ENCODE assay signal across 8 mouse cellular contexts in genomic region chr4:151863511-151863910, GRCm38 (mm10). TPM values are rescaled to one million over a fixed set of nuclear protein-coding genes. Genes with fewer than 3 reads are reported as not detected.
DNase-seq lines count a peak whose midpoint lies in the region; ATAC-seq and TF ChIP-seq lines count a peak whose summit lies in the region.

No protein-coding gene starts in this region.

- WGBS in kidney, embryonic 14.5 days = 62% methylated on average over 9 of the region's 9 CpGs
- WGBS in embryonic facial prominence, embryonic 12.5 days = 52% methylated on average over 9 of the region's 9 CpGs
- 52% methylated on average over 9 of the region's 9 CpGs for WGBS in hindbrain, postnatal 0 days
- 58% methylated on average over 9 of the region's 9 CpGs for WGBS in midbrain, embryonic 16.5 days

- TF ChIP-seq CTCF in hindbrain, postnatal 0 days (IDR thresholded peaks at IDR 0.05; ENCODE audit: low read depth) = no peak

- no peaks in the 10 kb centered on the region for H3K9me3 ChIP-seq in kidney, embryonic 14.5 days (ENCODE audit: control insufficient read depth, low read length)
- H3K9me3 ChIP-seq in embryonic facial prominence, embryonic 12.5 days = no peaks in the 10 kb centered on the region
- no peaks in the 10 kb centered on the region for H3K9me3 ChIP-seq in hindbrain, postnatal 0 days (ENCODE audit: low read length)
- H3K9me3 ChIP-seq in midbrain, embryonic 16.5 days (replicated peaks; ENCODE audit: control insufficient read depth, low read length, poor library complexity, severe bottlenecking) = no peaks in the 10 kb centered on the region

- no peak for ATAC-seq in kidney, embryonic 14.5 days (ENCODE audit: low FRiP score, low TSS enrichment)
- ATAC-seq in embryonic facial prominence, embryonic 12.5 days (ENCODE audit: insufficient number of reproducible peaks, insufficient read depth, low FRiP score, low TSS enrichment) = no peak
- no peak for ATAC-seq in hindbrain, postnatal 0 days
- no peak for ATAC-seq in midbrain, embryonic 16.5 days
- ATAC-seq in monocyte, adult 5-6 weeks (replicated peaks; ENCODE audit: insufficient number of reproducible peaks, low FRiP score, low TSS enrichment, poor library complexity, severe bottlenecking) = no peak

- no peak overlapping the region for H3K27ac ChIP-seq in kidney, embryonic 14.5 days (ENCODE audit: low read depth, low read length)
- H3K27ac ChIP-seq in embryonic facial prominence, embryonic 12.5 days = no peak overlapping the region
- no peak overlapping the region for H3K27ac ChIP-seq in hindbrain, postnatal 0 days
- H3K27ac ChIP-seq in midbrain, embryonic 16.5 days (ENCODE audit: low read length) = no peak overlapping the region

- no peaks in the 10 kb centered on the region; the same call in 1 of the 2 replicates for H3K36me3 ChIP-seq in kidney, embryonic 14.5 days (ENCODE audit: control insufficient read depth, insufficient read depth, low read length)
- H3K36me3 ChIP-seq in embryonic facial prominence, embryonic 12.5 days = no peaks in the 10 kb centered on the region
- H3K36me3 ChIP-seq in hindbrain, postnatal 0 days (ENCODE audit: insufficient read depth, low read length) = no peaks in the 10 kb centered on the region
- H3K36me3 ChIP-seq in midbrain, embryonic 16.5 days (ENCODE audit: control insufficient read depth, insufficient read depth, low read length) = no peaks in the 10 kb centered on the region

- H3K4me1 ChIP-seq in kidney, embryonic 14.5 days (ENCODE audit: control insufficient read depth, insufficient read depth, low read length) = peaks cover 10% of the 10 kb centered on the region
- peaks cover 12% of the 10 kb centered on the region for H3K4me1 ChIP-seq in embryonic facial prominence, embryonic 12.5 days
- H3K4me1 ChIP-seq in hindbrain, postnatal 0 days (ENCODE audit: insufficient read depth, low read length) = no peaks in the 10 kb centered on the region; the same call in 1 of the 2 replicates
- H3K4me1 ChIP-seq in midbrain, embryonic 16.5 days (ENCODE audit: control insufficient read depth, insufficient read depth, low read length) = peaks cover 25% of the 10 kb centered on the region

- no peaks in the 10 kb centered on the region for H3K27me3 ChIP-seq in kidney, embryonic 14.5 days (ENCODE audit: control insufficient read depth, insufficient read depth, low read length)
- no peaks in the 10 kb centered on the region for H3K27me3 ChIP-seq in embryonic facial prominence, embryonic 12.5 days
- H3K27me3 ChIP-seq in hindbrain, postnatal 0 days (ENCODE audit: insufficient read depth, low read length) = no peaks in the 10 kb centered on the region
- H3K27me3 ChIP-seq in midbrain, embryonic 16.5 days (ENCODE audit: control insufficient read depth, insufficient read depth, low read depth, low read length) = no peaks in the 10 kb centered on the region

- H3K4me3 ChIP-seq in kidney, embryonic 14.5 days (ENCODE audit: low read length) = peak overlapping the region; percentile 64; the same call in 1 of the 2 replicates
- H3K4me3 ChIP-seq in embryonic facial prominence, embryonic 12.5 days = 0 out of 2 replicates have a peak overlapping the region, but pooled peaks have one; percentile 61
- H3K4me3 ChIP-seq in hindbrain, postnatal 0 days (ENCODE audit: low read length) = no peak overlapping the region; the same call in 1 of the 2 replicates
- no peak overlapping the region for H3K4me3 ChIP-seq in midbrain, embryonic 16.5 days (ENCODE audit: low read depth, low read length)

- H3K9ac ChIP-seq in kidney, embryonic 14.5 days (ENCODE audit: low read depth, low read length) = no peak overlapping the region
- H3K9ac ChIP-seq in embryonic facial prominence, embryonic 12.5 days = no peak overlapping the region
- H3K9ac ChIP-seq in hindbrain, postnatal 0 days (replicated peaks; ENCODE audit: low read length) = no peak overlapping the region
- no peak overlapping the region for H3K9ac ChIP-seq in midbrain, embryonic 16.5 days (ENCODE audit: low read depth, low read length)

- H3K4me2 ChIP-seq in kidney, embryonic 14.5 days (replicated peaks; ENCODE audit: low read depth, low read length) = peak overlapping the region; percentile 62
- H3K4me2 ChIP-seq in embryonic facial prominence, embryonic 12.5 days (replicated peaks) = peak overlapping the region; percentile 79; the same call in 1 of the 2 replicates
- H3K4me2 ChIP-seq in hindbrain, postnatal 0 days (ENCODE audit: low read depth, low read length) = peak overlapping the region; percentile 83
- H3K4me2 ChIP-seq in midbrain, embryonic 16.5 days (ENCODE audit: low read length) = peak overlapping the region; percentile 80; the same call in 1 of the 2 replicates

- no peak for DNase-seq in kidney, adult 18-20 months
- DNase-seq in hindbrain, postnatal 0 days (ENCODE audit: low spot score) = no peak
- DNase-seq in testis, postnatal 10 days (ENCODE audit: low spot score) = no peak
- no peak for DNase-seq in thymus, postnatal 25 days

RNA-seq across cellular contexts. Expression of gene Camta1, which starts 1.8 kb away (rescaled TPM):
- polyA plus RNA-seq in kidney, embryonic 14.5 days (2014; fragmentation: Nextera tagmentation; extraction: Ambion mirVana) = 107 and 133 TPM in 2 replicates
- 107 and 115 TPM in 2 replicates for polyA plus RNA-seq in embryonic facial prominence, embryonic 12.5 days (2016; fragmentation: Nextera tagmentation; extraction: Ambion mirVana)
- total RNA-seq in hindbrain, postnatal 0 days (2014; rRNA removed) = 127 and 179 TPM in 2 replicates
- polyA plus RNA-seq in hindbrain, postnatal 0 days (2015; fragmentation: Nextera tagmentation; extraction: Ambion mirVana) = 133 and 145 TPM in 2 replicates
- 155 and 159 TPM in 2 replicates for polyA plus RNA-seq in midbrain, embryonic 16.5 days (2015; fragmentation: Nextera tagmentation; extraction: Ambion mirVana)
- 8.8 to 43.8 TPM (median 22.1 TPM) in 3 replicates for total RNA-seq in monocyte, adult 5-6 weeks (2017)

Comparison
In these comparisons a context has a peak if more than half of its experiments do, and no peak if none do; other contexts are left out.
1. H3K4me3 ChIP-seq: peak in kidney, embryonic 14.5 days (single experiment) and embryonic facial prominence, embryonic 12.5 days (single experiment); none in hindbrain, postnatal 0 days (single experiment) and midbrain, embryonic 16.5 days (single experiment).
2. Peak in every context shown above with its lines, with median percentiles within 50 percentile points of each other: H3K4me2 ChIP-seq.